Mouse (Mus musculus) embryo, embryonic 11 days (tissue): ENCODE measurements around the gene Peli2.

Experiments
- DNase-seq: peaks from one replicate; pipeline ENCODE4 v3.0.0-alpha.2; 2015

Gene Peli2

GRCm38 (mm10) chr14:48196804-48197203 lies 76.2 kb downstream of the Peli2 start:
- DNase-seq, result no peak

- DNase-seq, result no peak
Observed at GRCm38 (mm10) chr14:48197287-48197686, 76.7 kb downstream of the Peli2 start.

GRCm38 (mm10) chr14:48198190-48198954 lies 77.7 kb downstream of the Peli2 start:
- DNase-seq, result no peak

GRCm38 (mm10) chr14:48198957-48199356 lies 78.3 kb downstream of the Peli2 start:
- DNase-seq, result no peak

- no peak for DNase-seq
Observed at GRCm38 (mm10) chr14:48199506-48199905, 78.9 kb downstream of the Peli2 start.

GRCm38 (mm10) chr14:48200291-48200690 lies 79.7 kb downstream of the Peli2 start:
- DNase-seq, result no peak

GRCm38 (mm10) chr14:48200788-48201187 lies 80.2 kb downstream of the Peli2 start:
- DNase-seq, result no peak

- DNase-seq, result no peak
Observed at GRCm38 (mm10) chr14:48201403-48201802, 80.8 kb downstream of the Peli2 start.

GRCm38 (mm10) chr14:48202096-48203036 lies 81.7 kb downstream of the Peli2 start:
- DNase-seq, result peak; percentile 39

GRCm38 (mm10) chr14:48205044-48205443 lies 84.4 kb downstream of the Peli2 start:
- no peak for DNase-seq

- no peak for DNase-seq
Observed at GRCm38 (mm10) chr14:48205635-48206034, 85.0 kb downstream of the Peli2 start.

GRCm38 (mm10) chr14:48207119-48207518 lies 86.5 kb downstream of the Peli2 start:
- DNase-seq, result peak; percentile 43

- DNase-seq, result no peak
Observed at GRCm38 (mm10) chr14:48207746-48208640, 87.4 kb downstream of the Peli2 start.

- no peak for DNase-seq
Observed at GRCm38 (mm10) chr14:48209436-48209835, 88.8 kb downstream of the Peli2 start.

- no peak for DNase-seq
Observed at GRCm38 (mm10) chr14:48210089-48210488, 89.5 kb downstream of the Peli2 start.

- no peak for DNase-seq
Observed at GRCm38 (mm10) chr14:48211526-48211925, 90.9 kb downstream of the Peli2 start.

GRCm38 (mm10) chr14:48212839-48213238 lies 92.2 kb downstream of the Peli2 start:
- no peak for DNase-seq

- DNase-seq, result no peak
Observed at GRCm38 (mm10) chr14:48213593-48213992, 93.0 kb downstream of the Peli2 start.

GRCm38 (mm10) chr14:48222051-48222450 lies 101.4 kb downstream of the Peli2 start:
- no peak for DNase-seq

GRCm38 (mm10) chr14:48222684-48223083 lies 102.1 kb downstream of the Peli2 start:
- no peak for DNase-seq

- no peak for DNase-seq
Observed at GRCm38 (mm10) chr14:48224203-48224602, 103.6 kb downstream of the Peli2 start.

GRCm38 (mm10) chr14:48224861-48225300 lies 104.3 kb downstream of the Peli2 start:
- DNase-seq, result no peak
